Mouse (Mus musculus) kidney, adult 2 months (tissue): ENCODE results near the gene Arid4a.

ENCODE experiments used
- CTCF ChIP-seq: fragments of 200-500 bp; conservative IDR thresholded peaks from 2 replicates; pipeline ENCODE4 v1.5.1; 2011; ENCODE audit warnings: low read depth, mild to moderate bottlenecking, control low read depth, low read length, moderate library complexity, mixed read lengths; ENCODE audit not compliant: insufficient read depth, insufficient read length
- POLR2A ChIP-seq: fragments of 200-500 bp; IDR thresholded peaks from one replicate; pipeline ENCODE4 v1.6.1; 2011; ENCODE audit warnings: low read depth, low read length, control low read depth

GRCm38 (mm10) chr12:71139258-71139828 lies 123.6 kb downstream of the Arid4a start:
- TF ChIP-seq CTCF (0 out of 2 replicates have a peak, but pooled peaks have one; percentile 13), POLR2A (no peak)
